Mouse (Mus musculus) stomach, postnatal 0 days (tissue): ENCODE results near the gene Myadm. TPM values are rescaled to one million over a fixed set of nuclear protein-coding genes. Genes with fewer than 3 reads are reported as not detected.

ENCODE experiments used
- ATAC-seq: fragments of 200-750 bp; cut with Nextera tagmentation; 2 replicates; pipeline ENCODE4 v1.8.0; 2017; ENCODE audit not compliant: low FRiP score, low TSS enrichment
- DNase-seq: peaks from one replicate; pipeline ENCODE4 v3.0.0-alpha.2; 2016; ENCODE audit warnings: low spot score
- H3K27ac ChIP-seq: fragments of 300-500 bp; sonication (generic); replicated peaks from 2 replicates; pipeline ENCODE4 v1.5.1; 2014; ENCODE audit warnings: mild to moderate bottlenecking, control low read depth
- H3K27me3 ChIP-seq: fragments of 300-500 bp; sonication (generic); 2 replicates; pipeline ENCODE4 v1.6.1; 2014; ENCODE audit warnings: low read length; ENCODE audit not compliant: control insufficient read depth, insufficient read depth
- H3K36me3 ChIP-seq: fragments of 300-500 bp; sonication (generic); 2 replicates; pipeline ENCODE4 v1.6.1; 2014; ENCODE audit warnings: low read length, mixed read lengths; ENCODE audit not compliant: control insufficient read depth, insufficient read depth
- H3K4me1 ChIP-seq: fragments of 300-500 bp; sonication (generic); replicated peaks from 2 replicates; pipeline ENCODE4 v1.6.1; 2014; ENCODE audit warnings: antibody characterized with exemption; ENCODE audit not compliant: control insufficient read depth, insufficient read depth
- H3K4me2 ChIP-seq: fragments of 300-500 bp; sonication (generic); replicated peaks from 2 replicates; pipeline ENCODE4 v1.6.1; 2014; ENCODE audit warnings: low read depth, mild to moderate bottlenecking, control low read depth, moderate library complexity
- H3K4me3 ChIP-seq: fragments of 300-500 bp; sonication (generic); 2 replicates; pipeline ENCODE4 v1.5.1; 2014; ENCODE audit warnings: low read depth, low read length, control low read depth
- H3K9ac ChIP-seq: fragments of 300-500 bp; sonication (generic); 2 replicates; pipeline ENCODE4 v1.6.1; 2014; ENCODE audit warnings: mild to moderate bottlenecking, low read length, control low read depth, mixed read lengths
- H3K9me3 ChIP-seq: fragments of 300-500 bp; sonication (generic); 2 replicates; pipeline ENCODE4 v1.6.1; 2016; ENCODE audit warnings: low read length; ENCODE audit not compliant: control insufficient read depth
- CTCF ChIP-seq: IDR thresholded peaks from 2 replicates; pipeline ENCODE4 v1.5.1; 2016; ENCODE audit warnings: antibody characterized with exemption, low read depth, mild to moderate bottlenecking, moderate library complexity
- EP300 ChIP-seq: optimal IDR thresholded peaks from 2 replicates; pipeline ENCODE3; 2016; ENCODE audit warnings: antibody characterized with exemption
- WGBS: fragments of 180-500 bp; shearing (Covaris S2); extraction: QIAGEN DNeasy Blood & Tissue Kit; methylation state at CpG from one replicate; pipeline ENCODE4 v1.1.7; 2014; 5-methylcytosine and 5-hydroxymethylcytosine counted together
- polyA plus RNA-seq: library from polyadenylated mRNA; unstranded; fragments of >200 nt; fragmentation: Nextera tagmentation; extraction: Ambion mirVana; gene quantifications from 2 replicates; pipeline ENCODE4 v1.2.1, GENCODE M21; 2015

Gene Myadm
- polyA plus RNA-seq, 1 experiment from 2014 or later: 94.0 TPM

DNA sequence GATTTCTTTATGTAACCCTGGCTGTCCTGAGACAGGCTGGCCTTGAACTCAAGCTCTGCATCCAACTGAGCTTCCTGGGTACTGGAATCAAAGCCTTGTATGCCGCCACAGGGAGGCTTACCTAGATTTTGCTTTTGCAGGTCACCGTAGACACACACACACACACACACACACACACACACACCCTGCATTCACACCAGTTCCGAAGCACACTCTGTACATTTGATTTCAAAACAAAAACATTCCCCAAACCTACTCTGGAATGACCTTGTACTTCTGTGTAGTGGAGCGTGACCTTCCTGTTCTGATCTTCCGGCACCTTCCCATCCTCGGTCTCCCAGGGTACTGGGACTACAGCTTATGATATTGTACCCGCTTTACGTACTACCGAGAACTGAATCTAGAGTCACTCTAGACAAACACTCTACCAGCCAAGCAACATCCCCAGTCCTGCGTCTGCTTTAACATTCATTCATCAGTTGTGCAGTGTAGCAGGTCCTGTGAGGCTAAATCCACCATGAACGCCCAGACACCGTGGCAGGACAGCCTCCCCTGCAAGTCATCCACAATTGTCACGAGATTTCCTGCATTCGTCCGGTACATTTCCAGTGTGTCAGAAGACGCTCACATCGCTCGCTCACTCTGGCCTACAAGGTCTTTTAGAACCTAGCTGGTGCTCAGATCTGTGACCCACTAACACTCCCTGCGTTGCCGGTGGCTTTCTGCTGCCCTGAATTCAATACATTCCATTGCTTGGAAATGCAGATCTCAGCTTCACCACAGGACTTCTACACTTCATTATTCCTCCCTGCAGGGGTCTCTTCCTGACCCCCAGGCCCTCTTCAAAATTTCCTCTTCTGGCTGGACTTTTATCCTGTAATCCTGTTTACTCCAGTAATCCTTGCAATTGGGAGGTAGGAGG, 58.7 kb downstream of the Myadm start:
- ATAC-seq (no peak), DNase-seq (no peak)
- WGBS: 66% methylated on average over 20 of the region's 20 CpGs
- Histone ChIP-seq H3K9ac (no peak overlapping the region), H3K36me3 (no peaks in the 10 kb centered on the region), H3K27me3 (no peaks in the 10 kb centered on the region), H3K4me2 (no peak overlapping the region), H3K4me1 (no peaks in the 10 kb centered on the region), H3K9me3 (no peaks in the 10 kb centered on the region), H3K4me3 (no peak overlapping the region), H3K27ac (no peak overlapping the region)
- TF ChIP-seq EP300: no peak
- TF ChIP-seq CTCF: no peak

DNA sequence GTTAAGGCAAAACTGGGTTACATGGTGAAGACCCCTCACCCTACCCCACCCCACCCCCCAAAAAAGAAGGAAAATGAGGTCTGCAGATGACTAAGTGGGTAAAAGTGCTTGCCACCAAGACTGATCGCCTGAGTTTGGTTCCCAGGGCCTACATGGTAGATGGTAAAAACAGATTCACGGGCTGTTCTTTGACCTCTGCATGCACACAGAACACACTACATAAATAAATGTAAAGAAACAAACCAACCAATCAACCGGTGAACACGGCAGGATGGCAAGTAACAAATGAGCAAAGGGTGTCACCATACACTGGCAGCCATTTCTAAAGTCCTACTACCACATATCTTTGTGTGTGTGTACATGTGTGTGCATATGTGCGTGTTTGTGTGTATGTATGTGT, 59.4 kb downstream of the Myadm start:
- H3K9ac ChIP-seq: no peak overlapping the region
- no peak overlapping the region for H3K4me2 ChIP-seq
- no peak for TF ChIP-seq CTCF
- DNase-seq (no peak), ATAC-seq (no peak)
- H3K27me3 ChIP-seq: no peaks in the 10 kb centered on the region
- no peaks in the 10 kb centered on the region for H3K36me3 ChIP-seq
- WGBS: 69% methylated on average over 5 of the region's 5 CpGs
- H3K27ac ChIP-seq: no peak overlapping the region
- no peaks in the 10 kb centered on the region for H3K4me1 ChIP-seq
- no peak overlapping the region for H3K4me3 ChIP-seq
- H3K9me3 ChIP-seq: no peaks in the 10 kb centered on the region

DNA sequence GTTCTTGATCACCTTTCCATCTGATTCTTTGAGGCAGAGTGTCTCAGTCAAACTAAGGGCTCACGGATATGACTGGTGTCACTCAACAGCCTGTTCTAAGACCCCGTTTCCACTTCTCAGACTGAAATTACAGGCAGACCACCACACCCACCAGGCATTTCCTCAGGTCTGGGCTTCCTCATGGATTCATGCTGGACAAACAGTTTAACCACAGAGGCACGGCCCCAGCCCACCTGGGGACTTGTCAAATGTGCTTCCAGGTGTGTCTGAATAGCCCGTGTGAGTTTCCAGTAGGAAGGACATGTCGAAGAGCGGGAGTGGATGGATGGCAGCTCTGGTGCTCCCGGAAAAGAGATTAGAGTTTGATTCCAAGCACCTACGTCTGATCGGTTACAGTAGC, 60.9 kb downstream of the Myadm start:
- ATAC-seq: no peak
- 87% methylated on average over 9 of the region's 9 CpGs for WGBS
- no peak overlapping the region for H3K4me3 ChIP-seq
- H3K4me1 ChIP-seq: no peaks in the 10 kb centered on the region
- no peaks in the 10 kb centered on the region for H3K36me3 ChIP-seq
- TF ChIP-seq CTCF (no peak), EP300 (no peak)
- no peaks in the 10 kb centered on the region for H3K27me3 ChIP-seq
- no peak overlapping the region for H3K27ac ChIP-seq
- DNase-seq: no peak
- H3K4me2 ChIP-seq: no peak overlapping the region
- no peak overlapping the region for H3K9ac ChIP-seq
- H3K9me3 ChIP-seq: no peaks in the 10 kb centered on the region

Other genes starting within 250 kb of the Myadm start
- gene AU018091, start 119.9 kb upstream of the Myadm start, polyA plus RNA-seq: 0.18 and 0.23 TPM in 2 replicates
- 0.01 TPM in 1 of 2 replicates, not detected in the other for gene Nlrp12, start 39.3 kb upstream of the Myadm start, polyA plus RNA-seq
- 0.13 and 0.24 TPM in 2 replicates for gene Prkcg, start 99 bp downstream of the Myadm start, polyA plus RNA-seq
- 0.69 and 0.79 TPM in 2 replicates for gene Cacng7, start 43.9 kb downstream of the Myadm start, polyA plus RNA-seq
- 0.29 and 0.35 TPM in 2 replicates for gene Cacng8, start 101.6 kb downstream of the Myadm start, polyA plus RNA-seq
- 0.22 and 0.39 TPM in 2 replicates for gene Cacng6, start 135.1 kb downstream of the Myadm start, polyA plus RNA-seq
- gene Tarm1, start 213.5 kb downstream of the Myadm start, polyA plus RNA-seq: 0.06 TPM in 1 of 2 replicates, not detected in the other